Mouse (Mus musculus): ENCODE data around the gene Ctbs.

The Ctbs gene

DNA sequence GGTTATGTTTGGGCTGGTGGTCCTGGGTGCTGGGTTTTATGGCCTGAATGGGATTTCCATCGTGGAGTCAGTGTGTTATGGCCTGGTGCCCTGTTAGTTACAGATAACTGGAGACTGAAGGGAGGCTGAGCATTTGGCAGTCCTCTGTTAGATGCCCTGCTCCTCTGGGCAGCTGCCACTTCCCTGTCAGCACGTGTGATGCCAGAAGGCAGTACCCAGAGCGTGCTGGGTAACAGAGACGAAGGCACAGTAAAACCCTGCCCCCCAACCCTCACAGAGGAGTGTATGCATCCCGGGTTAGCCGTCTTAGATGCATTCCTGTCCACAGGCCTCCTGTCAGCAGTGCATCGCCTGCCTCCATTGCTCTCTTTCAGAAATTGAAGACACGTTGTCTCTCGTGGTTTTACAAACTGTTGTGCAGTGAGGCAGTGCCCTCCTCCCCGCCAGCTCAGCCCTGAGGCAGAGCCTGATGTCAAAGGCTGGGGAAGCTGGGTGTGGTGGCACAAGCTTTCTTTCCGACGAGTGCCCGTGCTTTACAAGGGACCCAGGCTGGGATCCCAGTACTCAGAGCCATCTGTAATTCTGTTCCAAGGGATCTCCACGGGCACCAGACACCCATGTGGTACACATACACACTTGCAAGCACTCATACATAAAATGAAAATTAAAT is 15.8 kb upstream of the Ctbs start:
- no peak for DNase-seq (ENCODE audit: low read depth, low spot score)

DNA sequence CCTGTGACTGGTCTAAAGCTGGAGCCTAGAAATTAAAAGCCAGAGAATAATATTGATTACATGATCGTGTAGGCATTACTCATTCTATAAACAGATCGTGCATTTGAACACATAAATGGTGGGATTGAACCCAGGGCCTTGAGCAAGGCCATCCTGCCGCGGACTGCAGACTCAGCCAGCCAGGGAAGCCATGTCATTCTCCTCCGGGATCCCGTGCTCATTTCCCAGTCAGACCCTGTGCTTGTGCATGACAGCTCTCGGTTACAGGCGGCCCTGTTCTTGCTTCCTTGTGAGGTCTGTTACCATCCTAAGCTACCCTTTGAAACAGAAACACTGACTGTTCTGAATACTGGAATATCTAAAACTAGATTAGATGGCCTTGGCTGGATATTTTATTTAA is 14.9 kb upstream of the Ctbs start:
- no peak for DNase-seq (ENCODE audit: low read depth, low spot score)

DNA sequence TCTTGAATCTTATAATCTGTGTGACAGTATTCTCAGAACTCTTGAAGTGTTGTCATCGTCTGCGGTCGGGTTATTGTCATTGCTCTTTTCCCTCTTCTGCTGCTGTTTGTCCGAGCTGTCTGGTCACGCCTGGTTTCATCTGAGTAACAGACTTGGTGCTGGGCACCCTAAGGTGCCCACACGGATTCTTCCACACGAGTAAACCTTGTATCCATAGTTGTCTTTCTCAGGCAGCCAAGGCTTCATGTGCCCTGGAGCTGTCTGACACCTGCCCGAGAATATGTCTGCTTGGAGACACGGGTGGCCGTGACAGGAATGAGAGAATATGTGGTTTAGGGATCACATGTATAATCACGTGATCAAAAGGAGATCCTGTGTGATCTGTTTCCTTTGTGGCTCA is 14.1 kb upstream of the Ctbs start:
- no peak for DNase-seq (ENCODE audit: low read depth, low spot score)

DNA sequence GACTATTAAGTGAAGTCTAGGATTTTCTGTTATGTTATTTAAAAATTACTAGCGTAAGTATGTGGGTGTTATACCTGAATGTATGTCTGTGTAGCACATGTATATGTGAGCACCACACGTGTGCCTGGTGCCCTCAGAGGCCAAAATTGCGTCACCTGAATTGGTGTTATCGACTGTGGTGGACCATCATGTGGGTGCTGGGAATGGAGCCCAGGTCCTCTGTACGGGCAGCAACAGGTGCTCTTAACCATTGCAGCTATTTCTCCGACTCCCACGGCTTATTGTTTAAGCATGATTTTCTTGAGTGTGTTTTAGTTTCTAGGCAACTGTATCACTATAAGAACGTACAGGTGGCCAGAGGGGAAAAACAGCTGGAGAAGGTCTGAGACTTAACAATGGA is 13.5 kb upstream of the Ctbs start:
- no peak for DNase-seq (ENCODE audit: low read depth, low spot score)

DNA sequence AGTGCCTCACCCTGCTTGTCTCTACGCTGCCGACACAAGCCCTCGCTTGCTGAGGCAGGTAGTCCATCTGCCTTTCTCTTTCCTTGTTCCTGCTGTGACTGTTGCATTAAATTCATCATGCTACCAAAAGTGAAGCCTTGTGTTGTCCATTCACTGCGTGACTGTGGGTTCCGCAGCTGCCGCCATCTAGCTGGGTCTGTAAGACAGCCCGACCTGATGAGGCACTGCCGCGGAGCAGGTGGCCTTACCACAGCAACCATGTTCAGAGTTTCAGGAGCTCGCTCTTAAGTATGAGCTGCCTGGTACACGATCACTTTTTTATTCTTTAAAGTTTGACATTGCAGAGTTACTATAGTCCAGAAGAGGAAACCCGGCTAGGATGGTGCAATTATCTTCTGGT is 9.6 kb upstream of the Ctbs start:
- DNase-seq (ENCODE audit: low read depth, low spot score): no peak

DNA sequence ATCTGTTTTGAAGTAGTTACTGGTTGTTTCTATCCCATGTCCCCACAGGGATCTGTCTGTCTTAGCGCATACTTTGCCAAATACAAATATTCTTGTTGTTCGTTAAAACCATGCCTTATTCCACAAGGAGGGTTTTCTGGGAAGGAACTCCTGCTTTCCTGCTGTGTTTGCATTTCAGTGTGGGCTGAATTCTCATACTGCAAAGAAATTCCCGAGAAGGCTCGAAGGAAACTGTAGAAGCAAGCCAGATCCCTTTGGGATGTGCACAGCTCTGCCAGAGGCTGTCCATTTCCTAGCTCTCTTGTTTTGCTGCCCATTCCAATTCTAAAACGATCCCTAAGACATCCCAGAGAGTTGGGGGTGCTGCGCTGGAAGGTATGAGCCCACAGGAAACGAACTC is 9.2 kb upstream of the Ctbs start:
- DNase-seq (ENCODE audit: low read depth, low spot score): no peak

DNA sequence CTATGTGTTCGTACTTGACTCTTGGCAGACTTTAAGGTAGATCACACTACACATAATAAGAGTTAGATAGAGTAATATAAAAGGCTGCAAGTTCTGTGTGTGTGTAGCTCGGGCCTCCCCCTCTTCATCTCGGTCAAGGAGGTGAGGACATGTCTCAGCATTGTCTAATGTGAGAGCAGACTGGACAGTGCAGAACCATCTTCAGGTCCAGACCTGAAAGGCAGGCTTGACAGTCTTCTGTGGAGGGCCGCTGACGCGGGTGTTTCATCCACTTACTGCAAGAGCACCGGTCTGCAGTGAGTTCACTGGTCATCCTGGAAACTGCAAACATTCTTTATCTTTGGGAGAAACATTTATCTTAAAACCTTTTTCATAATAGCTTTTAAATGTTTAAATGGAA is 7.1 kb upstream of the Ctbs start:
- DNase-seq (ENCODE audit: low read depth, low spot score): no peak

DNA sequence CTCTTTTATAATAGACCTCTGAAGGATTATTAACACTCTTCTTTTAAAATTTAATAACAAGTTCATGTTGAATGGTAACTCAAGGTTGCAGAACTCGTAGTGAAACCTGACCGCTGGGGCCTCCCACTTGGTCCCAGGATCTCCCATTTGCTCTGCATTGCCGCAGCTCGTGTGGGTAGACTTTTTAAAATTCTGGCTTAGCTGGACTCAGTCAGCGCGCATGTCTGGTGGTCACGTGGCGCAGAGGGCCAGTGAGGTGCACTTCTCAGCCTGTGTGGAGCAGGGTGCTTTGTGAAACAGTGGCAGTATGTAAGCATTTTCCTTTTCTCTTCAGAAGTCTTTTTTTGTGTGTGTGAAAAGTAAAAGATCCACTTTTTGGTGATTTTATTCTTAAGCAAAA is 6.7 kb upstream of the Ctbs start:
- no peak for DNase-seq (ENCODE audit: low read depth, low spot score)

DNA sequence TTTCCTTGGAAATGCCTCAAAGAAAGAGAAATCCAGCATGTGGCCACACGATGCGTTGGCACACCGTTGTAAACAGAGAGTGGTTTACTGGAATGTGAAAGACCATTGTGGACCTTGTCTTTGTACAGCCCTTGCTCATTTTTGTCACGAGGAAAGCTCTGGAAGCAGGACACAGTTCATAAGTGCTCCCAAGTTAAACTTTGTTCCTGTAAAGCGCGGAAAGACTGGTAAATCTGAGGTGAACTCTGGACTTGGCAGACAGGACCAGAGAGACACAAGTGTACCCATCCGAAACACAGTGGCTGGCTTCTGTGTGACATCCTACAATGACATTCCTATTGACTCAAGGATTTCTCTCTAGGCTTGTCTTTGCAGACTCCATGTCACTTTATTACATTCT is 6.2 kb upstream of the Ctbs start:
- no peak for DNase-seq (ENCODE audit: low read depth, low spot score)

DNA sequence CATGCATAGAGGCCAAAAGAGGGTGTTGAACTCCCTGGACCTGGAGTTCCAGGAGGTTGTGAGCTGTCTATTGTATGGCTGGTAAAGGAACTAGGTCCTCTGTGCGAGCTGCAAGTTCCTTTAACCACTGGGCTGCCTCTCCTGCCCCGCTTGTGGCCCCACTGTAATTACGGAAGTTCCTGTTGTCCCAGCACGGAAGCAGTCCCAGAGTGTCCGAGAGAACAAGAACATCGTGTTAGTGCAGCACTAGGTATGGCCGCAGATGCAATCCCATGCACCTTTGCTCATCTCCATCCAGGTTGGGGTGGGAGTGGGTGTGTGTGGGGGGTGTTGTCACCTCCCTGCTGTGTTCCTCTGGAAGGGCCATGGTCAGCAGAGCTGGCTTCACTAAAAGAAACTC is 4.7 kb upstream of the Ctbs start:
- DNase-seq (ENCODE audit: low read depth, low spot score): no peak

DNA sequence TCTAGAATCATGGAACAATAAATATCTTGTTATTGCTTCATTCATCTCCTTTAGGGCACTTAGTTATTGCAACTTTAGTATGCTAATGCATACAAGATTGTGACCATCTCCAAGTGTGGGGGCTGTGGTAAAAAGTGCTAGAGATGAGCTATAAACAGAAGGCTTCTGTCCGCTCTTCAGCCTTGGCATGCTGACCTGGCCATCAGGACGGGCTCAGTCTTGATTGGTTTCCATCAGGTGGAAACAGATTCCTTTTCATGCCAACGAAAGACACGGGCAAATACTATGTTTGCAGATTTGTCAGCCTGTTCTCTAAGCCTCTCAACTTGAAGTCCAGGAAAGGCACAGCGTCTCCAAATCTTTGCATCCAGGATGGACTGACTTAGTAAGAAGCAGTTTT is 2.4 kb upstream of the Ctbs start:
- DNase-seq (ENCODE audit: low read depth, low spot score): no peak

DNA sequence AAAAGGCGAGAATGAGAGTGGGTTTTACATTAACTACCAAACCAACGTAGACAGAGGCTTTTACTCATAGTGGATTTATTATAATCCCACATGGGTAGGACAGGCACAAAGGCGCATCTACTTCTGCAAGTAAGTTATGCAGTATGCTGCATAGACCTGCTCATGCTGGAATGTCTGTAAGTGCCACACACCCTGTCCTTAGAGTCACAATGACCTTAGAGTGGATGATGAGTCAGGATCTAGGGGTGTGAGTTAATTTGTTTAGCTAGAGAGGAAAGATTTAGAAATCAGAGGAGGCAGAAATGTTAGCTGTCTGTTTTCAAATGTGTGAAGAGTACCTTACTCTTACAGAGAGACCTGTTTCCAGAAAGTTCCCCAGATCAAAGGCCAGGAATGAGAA is 2.0 kb upstream of the Ctbs start:
- DNase-seq (ENCODE audit: low read depth, low spot score): no peak

DNA sequence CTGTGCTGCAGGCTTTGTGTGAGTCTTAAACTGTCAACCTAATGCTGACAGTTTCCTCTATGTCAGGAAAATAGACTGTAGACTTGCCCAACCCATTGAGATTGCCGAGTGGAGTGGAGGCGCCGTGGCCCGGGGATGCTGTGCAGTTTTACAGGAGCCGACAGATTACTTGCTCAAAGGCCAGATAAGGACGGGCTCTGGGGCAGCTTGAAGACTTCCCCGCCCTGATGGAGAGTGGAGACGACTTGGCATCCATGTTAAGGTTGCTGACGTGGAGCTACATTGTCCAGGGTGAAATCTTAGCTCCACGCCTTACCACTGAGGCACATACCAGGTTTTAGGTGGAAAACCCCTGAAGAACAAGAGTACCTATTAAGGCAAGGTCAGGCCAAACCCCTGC is 1.2 kb upstream of the Ctbs start:
- DNase-seq (ENCODE audit: low read depth, low spot score): no peak

DNA sequence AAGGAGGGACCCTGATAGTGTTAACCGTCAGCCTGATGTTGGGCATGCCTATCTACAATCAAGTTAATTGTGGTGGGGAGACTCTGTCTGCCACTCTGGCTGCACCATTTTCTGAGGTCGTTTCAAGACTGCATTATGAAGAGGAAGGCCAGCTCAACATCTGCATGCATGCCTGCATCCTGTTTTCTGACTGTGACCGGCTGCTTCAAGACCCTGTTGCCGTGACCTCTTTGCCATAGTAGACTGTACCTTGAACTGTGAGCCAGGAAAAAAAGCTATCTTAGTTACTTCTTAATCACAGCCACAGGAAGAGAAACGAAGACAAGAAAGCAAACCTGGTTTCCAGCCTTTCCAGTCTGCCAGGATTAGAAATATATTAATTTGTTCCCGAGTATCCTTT is 626 bp upstream of the Ctbs start:
- no peak for DNase-seq (ENCODE audit: low read depth, low spot score)

DNA sequence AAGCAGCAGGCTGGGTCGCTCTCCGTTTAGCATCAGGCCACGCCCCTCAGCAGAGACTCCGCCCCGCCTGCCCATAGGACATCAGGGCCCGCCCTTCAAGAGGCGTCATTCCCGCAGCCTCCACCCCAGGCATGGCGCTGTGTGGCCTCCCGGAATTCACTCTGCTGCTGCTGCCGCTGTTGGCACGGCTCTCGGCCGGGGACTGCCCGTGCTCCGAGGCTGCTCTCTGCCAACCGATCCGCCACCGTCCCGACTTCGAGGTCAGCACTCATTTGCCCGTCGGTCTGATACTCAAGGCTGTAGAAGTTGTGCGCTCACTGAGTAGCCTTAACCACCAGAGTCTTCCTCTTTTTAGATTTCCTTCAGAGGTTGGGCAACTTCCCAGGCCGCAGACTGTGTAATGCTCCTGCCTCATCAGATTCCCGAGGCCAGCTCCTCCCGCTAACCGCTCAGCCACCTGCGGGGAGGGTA is 811 bp downstream of the Ctbs start:
- peak; percentile 76 for DNase-seq (ENCODE audit: low read depth, low spot score)

DNA sequence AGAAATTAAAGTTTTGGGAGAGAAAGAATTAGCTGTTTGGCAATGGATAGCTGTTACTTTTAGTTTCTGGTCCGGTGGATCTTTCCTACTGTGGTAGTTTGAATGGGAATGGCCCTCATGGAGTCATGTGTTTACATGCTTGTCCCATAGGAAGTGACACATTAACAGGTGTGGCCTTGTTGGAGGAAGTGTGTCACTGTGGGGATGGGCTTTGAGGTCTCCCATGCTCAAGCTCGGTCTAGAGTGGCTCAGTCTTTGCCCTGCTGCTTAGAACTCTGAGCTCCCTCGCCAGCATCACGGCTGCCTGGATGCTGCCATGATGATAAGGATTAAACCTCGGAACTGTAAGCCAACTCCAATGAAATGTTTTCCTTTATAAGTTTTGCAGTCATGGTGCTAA is 1.8 kb downstream of the Ctbs start:
- DNase-seq (ENCODE audit: low read depth, low spot score): no peak

DNA sequence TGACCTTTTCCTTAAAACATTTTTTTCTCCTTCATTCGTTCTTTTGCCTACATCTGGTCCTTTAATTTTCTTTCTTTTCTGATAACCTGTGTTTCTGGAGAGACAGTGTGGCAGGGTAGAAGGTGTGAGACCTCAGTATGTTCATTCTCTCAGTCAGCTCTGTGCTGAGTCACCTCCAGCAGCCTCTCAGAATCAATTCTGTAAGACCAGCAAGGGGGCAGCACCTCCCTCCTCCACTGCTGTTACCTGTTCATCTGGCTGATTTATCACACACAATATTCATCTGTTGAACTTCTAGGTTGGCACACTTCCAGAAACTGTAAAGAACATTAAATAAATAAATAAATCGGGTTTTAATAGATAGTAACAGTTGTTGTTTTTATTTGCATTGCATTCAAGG is 13.3 kb downstream of the Ctbs start:
- no peak for DNase-seq (ENCODE audit: low read depth, low spot score)

DNA sequence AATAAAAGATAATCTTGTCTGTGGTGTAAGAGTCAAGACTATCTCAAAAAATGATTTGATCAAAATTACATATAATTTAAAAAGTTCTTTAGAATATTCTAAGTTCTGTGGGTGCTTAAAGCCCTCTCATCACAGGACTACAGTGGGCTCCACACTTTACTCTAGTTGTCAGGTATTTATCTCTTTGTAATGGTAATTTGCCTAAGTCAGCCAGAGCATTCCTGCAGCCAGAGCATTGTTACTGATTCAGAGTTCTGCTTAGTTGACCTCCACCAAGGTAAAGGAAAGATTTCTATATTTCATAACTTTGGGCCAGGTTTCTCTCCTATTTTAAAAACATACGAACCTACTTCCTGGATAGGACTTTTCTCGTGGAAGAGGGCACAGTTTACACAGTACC is 19.6 kb downstream of the Ctbs start:
- no peak for DNase-seq (ENCODE audit: low read depth, low spot score)

DNA sequence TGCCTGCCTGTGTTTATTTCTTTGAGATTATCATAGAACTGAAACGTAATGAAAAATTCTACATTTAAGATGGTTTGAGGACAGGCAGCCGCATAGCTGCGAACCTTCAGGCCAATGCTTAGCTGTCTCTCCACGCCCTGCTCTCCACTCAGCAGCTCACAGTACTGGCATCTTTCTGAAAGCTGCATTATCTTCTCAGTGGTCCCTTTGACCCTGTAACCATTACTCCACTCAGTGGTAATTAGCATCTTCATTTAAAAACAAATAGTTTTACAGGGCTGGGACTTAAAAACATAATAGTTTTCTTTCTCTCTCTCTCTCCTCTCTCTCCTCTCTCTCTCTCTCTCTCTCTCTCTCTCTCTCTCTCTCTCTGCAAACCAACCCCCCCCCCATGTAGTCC is 23.1 kb downstream of the Ctbs start:
- no peak for DNase-seq (ENCODE audit: low read depth, low spot score)

DNA sequence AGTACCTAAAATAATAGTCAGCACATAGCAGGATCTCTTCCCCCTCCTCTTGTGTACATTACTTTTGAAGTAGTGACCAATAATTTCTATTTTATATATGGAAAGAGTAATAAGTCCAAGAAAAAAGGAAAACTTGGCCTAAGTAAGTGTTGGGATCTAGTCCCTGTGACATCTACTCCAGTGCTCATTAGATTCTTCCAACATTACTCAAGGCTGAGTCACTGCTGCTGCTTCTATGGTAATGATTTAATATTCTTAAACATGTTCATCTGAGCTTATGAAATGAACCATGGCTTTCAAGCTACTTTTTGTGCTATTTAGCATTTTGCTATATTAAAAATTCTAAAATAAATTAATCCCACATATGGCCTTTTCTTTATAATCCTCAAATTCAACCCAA is 24.1 kb downstream of the Ctbs start:
- DNase-seq (ENCODE audit: low read depth, low spot score): no peak

DNA sequence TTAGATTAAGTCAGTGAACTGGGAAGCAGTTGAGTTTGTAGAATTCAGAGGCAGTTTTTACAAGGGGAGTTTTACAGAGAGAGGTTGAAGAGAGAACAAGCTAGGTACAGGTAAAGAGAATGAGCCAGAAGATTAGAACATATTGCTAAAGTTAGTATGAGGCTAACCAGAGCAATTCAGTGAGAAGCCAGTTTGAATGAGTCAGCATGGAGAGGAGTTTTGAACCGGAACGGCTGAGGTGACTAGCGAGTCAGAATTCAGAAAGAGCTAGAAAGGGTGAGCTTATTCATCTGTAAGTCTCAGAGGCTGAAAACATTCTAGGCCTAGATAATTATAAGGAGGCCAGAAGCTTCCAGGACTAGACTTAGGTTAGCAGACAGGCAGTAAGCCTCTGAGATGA is 24.8 kb downstream of the Ctbs start:
- no peak for DNase-seq (ENCODE audit: low read depth, low spot score)

DNA sequence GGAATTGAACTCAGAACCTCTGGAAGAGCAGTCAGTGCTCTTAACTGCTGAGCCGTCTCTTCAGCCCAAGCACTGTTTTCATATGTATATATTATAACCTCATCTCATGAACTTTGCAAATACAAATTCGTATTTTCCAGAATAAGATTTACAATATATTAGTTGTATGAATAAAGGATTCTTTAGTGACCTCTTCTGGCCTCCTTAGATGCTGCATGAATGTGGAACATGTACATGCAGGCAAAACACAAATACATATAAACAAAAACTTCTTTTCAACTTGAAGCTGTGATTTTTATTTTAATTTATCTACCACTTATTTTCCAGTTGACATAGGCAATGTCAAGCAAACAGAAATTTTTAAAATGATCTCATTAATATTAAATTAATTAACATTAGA is 32.4 kb downstream of the Ctbs start:
- DNase-seq (ENCODE audit: low read depth, low spot score): no peak

DNA sequence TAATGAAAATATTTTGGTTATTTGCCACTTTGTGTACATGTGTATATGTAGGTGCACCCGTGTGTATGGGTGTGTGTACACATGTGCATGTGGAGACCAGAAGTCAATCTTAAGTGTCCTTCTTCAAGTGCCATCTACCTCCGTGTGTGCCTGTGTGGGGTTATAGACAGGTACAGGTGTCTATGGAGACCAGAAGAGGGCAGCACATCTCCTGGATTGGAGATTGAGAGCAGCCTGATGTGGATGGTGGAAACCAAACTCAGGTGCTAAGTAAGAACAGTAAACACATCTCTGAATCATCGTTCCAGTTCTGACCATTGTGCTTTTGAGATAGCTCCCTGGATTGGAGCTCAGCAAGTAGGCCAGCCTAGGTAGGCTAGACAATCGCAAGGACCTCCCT is 36.9 kb downstream of the Ctbs start:
- no peak for DNase-seq (ENCODE audit: low read depth, low spot score)

DNA sequence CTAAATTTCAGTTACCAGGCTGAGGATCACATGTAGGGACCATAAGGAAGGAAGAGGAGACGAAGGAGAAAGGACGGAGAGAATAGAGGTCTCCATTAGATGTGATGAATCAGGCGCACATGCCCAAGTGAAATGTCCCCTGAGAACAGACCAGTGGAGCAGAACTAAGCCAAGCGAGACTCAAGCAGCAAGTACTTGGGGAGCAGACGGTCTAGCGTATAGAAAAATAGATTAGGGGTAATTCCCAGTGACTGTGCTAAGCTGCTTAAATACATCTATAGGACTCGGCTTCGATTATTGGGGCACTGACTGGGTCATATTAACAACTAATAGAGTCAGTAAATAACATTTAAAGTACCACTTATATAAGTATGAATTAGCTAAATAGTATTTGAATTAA is 45.3 kb downstream of the Ctbs start:
- DNase-seq (ENCODE audit: low read depth, low spot score): no peak
